Mouse (Mus musculus) thymus, adult 2 months (tissue): Measurements from ENCODE around the gene Ube2ql1.

Source experiments
- CTCF ChIP-seq: fragments of 200-500 bp; IDR thresholded peaks from 2 replicates; pipeline ENCODE4 v1.5.1; 2012; ENCODE audit warnings: mild to moderate bottlenecking, control low read depth, low read length, moderate library complexity, borderline replicate concordance; ENCODE audit not compliant: control insufficient read depth, poor library complexity, insufficient read depth; ENCODE audit errors: extremely low read depth
- POLR2A ChIP-seq: fragments of 200-500 bp; IDR thresholded peaks from 2 replicates; pipeline ENCODE4 v1.6.1; 2012; ENCODE audit warnings: mild to moderate bottlenecking, low read length, control low read depth, moderate library complexity; ENCODE audit not compliant: control insufficient read depth, poor library complexity, insufficient read depth; ENCODE audit errors: extremely low read depth

GRCm38 (mm10) chr13:69672565-69672964 lies 67.1 kb downstream of the Ube2ql1 start:
- no peak for TF ChIP-seq POLR2A
- no peak for TF ChIP-seq CTCF
